Mouse (Mus musculus) frontal cortex, adult 2 months (tissue): ENCODE measurements around the gene Zic5. TPM values are rescaled to one million over a fixed set of nuclear protein-coding genes. Genes with fewer than 3 reads are reported as not detected.
"Not testable (repeated sequence)": the region's sequence is repeated elsewhere in the genome, so short reads cannot be mapped to it uniquely, and the experiment has no call there.

ENCODE experiments used
- DNase-seq, 2 experiments: peaks; one replicate each; pipeline ENCODE4 v3.0.0; 2022; ENCODE audit warnings: low spot score in 1 of 2; ENCODE audit errors: extremely low spot score in 1 of 2
- polyA plus RNA-seq: library from polyadenylated mRNA; depleted of rRNA; stranded (reverse); fragments of >200 nt; gene quantifications from 2 replicates; pipeline ENCODE4 v1.2.3, GENCODE M21; 2012

Gene Zic5
- polyA plus RNA-seq, 1 experiment, result 2.9 TPM

DNA sequence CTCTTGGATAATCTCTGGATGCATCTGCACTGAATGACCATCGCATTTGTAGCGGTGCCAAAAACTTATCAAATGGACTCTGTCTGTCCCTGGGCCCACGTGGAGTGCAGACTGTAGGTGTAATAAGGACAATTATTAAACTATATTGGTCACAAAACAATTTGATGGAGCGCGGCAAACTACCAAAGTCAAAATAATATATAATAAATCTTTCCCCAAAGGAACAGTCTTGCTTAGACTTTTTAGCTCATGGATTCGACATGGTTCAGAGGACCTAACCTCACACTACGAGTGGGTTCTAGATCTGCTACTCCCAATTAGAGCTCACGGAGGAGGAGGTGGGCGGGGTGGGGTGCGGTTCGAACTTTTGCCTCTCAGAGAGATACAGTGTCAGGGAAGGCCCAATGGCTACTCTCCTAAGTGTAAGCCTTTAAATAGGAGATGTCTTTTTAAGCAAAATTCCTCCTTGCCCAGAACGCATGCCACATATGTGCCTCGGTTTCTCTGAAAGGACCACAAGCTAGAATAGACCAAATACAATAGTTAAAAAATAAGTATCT, 534 bp upstream of the Zic5 start:
- DNase-seq, result no peak

DNA sequence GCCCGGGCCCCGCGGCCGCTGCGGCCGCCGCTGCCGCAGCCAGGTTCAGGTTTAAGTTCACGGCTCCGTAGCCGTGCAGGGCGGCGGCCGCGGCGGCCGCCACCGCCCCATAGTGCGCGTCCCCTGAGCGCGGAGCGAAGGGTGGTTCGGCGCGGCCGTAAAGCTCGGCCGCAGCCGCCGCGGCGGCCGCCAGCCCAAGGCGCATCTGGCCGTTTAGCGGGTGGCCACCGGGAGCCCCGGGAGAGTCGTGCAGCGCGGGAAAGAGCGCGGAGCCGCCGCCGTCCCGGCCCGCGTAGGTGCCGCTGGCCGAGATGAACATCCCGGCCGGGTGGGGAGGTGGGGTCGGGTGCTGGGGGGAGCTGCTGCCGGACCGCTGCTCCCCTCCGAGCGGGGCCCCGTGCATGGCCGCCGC, 1.1 kb downstream of the Zic5 start:
- DNase-seq, result no peak

DNA sequence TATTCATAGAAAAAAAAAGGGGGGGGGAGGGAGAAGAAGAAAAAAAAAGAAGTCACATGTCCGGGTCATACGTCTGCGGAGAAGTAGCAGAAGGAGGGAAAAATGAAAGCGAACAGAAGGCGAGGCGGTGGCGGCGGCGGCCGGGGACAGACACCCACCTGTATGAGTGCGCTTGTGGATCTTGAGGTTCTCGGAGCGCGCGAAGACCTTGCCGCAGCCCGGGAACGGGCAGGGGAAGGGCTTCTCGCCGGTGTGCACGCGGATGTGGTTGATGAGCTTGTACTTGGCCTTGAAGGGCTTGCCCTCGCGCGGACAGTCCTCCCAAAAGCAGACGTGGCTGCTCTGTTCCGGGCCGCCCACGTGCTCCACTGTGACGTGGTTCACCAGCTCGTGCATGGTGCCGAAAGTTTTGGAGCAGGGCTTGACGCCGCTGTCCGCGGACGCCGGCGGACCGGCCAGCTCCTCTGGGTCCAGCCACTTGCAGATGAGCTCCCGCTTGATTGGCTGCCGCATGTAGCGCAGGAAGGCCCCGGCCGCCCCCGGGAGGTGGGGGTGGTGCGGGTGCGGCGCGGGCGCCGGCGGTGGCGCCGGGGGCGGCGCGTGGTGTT, 1.6 kb downstream of the Zic5 start:
- not testable (repeated sequence) for DNase-seq

DNA sequence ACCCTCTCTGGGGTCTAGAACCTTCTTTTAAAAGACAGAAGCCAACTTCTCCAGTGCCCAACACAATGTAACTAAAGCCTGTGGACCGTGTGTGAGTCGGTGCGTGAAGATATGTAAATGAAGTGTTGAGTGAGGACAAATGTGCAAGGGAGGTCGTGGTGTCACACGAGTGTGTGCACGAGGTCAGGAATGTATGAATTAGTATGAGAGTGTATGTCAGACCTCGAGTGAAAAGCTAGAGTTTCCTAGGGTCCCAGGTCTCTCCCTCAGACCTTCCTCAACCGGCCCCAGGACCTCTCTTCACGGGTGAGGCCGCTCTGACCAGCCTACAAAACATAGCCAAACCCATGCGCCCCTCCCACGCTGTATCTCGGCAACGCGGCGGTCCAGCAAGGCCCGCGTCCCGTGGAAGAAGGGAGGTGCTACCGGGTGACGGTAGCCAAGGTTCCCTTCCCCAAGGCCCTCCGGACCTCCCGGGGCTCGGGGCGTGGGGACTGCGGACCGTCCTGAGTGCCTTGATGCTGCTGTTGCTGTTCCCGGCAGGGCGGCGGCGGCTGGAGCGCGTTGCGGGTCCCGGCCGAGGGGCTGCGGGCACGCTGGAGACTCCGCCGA, 2.3 kb downstream of the Zic5 start:
- DNase-seq, result no peak

GRCm38 (mm10) chr14:122462689-122463079, 2.8 kb downstream of the Zic5 start:
- DNase-seq, result no peak

- no peak for DNase-seq
Observed at GRCm38 (mm10) chr14:122461966-122462365, 3.5 kb downstream of the Zic5 start.

GRCm38 (mm10) chr14:122461500-122461899, 4.0 kb downstream of the Zic5 start:
- DNase-seq, result no peak

- no peak for DNase-seq
Observed at GRCm38 (mm10) chr14:122460226-122460625, 5.3 kb downstream of the Zic5 start.

DNA sequence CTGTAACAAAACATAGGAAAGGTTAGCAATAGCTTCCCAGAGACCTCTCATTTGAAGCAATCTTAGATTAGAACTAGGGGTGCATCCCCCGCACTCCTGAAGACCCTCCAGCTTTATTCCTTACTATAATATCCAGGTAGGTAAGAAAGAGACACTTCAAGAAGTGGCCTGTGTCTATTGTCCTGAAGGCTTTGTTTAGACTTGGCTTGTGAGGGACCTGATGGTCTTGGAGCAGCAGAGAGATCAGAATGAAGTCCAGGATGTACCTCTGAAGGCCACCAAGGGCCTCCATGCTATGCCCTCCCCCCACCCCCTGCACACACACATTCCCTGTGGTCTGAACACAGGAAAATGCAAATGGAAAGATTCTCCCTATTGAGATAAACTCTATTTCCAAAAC, 5.7 kb downstream of the Zic5 start:
- DNase-seq, result no peak

DNA sequence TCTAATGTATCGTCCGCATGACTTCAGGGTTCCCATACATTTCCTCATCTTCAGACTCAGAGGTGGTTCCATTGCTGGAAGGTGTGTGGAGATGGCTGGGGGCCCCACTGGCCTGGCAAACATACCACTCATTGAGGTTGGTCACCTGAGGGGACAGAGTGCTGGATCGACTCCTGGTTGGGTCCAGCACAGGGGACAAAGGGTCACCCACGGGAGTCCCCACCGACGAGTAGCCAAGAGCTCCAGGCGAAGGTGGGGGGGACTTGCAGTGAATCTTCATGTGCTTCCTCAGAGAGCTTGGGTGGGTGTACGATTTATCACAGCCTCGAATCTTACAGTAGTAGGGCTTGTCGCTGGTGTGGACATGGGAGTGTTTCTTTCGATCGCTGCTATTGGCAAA, 6.1 kb downstream of the Zic5 start:
- not testable (repeated sequence) for DNase-seq

DNA sequence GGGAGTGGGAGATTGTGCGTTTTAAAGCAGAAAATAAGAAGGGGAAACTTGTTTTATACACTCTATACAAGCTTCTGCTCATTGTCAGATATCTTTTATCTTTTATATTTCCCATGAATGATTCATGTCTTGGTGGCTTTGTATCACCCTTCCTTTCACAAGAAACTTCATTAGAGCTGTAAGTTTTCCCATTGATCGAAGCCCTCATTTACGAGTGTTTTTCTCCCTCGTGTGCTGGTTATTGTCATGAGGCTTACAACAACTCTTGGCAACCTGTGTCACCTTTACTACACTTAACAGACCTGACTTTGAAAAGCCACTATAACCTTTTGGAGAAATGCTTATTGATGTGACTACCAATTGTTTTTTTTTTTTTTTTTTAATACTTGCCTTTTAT, 9.9 kb downstream of the Zic5 start:
- DNase-seq, result no peak

GRCm38 (mm10) chr14:122454901-122455561, 10.4 kb downstream of the Zic5 start:
- DNase-seq, result no peak

DNA sequence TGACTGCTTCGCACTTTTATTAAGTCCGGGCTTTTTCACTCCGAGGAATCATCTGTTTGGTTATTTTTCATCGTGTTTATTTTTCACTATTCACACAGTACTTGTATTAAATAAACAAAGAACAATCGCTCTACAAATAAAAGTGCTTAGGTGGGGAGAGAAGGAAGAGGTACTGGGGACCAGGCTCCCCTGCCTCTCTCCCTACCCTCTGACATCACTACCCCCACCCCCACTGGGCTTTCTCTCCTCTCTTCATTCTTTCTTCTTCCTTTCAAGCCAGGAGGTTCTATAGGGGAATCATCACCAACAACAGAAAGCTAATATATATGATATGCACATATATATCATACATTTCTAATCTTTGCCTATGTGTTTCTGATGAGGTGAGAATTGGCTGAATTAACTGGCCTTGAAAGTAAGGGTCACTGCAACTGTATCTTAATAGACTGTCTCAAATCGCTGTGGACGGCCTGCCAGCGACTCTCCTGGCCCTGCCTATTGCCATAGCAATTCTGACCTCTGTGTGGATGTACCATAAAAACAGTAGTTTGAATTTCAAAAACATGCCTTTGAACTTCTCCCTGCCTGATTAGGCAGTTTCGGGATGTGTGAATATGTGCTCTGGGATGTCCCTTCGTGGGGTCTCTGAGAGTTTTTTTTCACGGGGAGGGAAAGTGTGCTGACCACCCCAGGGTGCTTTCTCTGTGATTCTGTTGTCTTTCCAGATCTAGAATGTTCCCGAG, 11.3 kb downstream of the Zic5 start:
- no peak for DNase-seq

- DNase-seq, result peak in 1 of 2 experiments; percentile 51
Observed at GRCm38 (mm10) chr14:122453388-122453995, 12.0 kb downstream of the Zic5 start.

DNA sequence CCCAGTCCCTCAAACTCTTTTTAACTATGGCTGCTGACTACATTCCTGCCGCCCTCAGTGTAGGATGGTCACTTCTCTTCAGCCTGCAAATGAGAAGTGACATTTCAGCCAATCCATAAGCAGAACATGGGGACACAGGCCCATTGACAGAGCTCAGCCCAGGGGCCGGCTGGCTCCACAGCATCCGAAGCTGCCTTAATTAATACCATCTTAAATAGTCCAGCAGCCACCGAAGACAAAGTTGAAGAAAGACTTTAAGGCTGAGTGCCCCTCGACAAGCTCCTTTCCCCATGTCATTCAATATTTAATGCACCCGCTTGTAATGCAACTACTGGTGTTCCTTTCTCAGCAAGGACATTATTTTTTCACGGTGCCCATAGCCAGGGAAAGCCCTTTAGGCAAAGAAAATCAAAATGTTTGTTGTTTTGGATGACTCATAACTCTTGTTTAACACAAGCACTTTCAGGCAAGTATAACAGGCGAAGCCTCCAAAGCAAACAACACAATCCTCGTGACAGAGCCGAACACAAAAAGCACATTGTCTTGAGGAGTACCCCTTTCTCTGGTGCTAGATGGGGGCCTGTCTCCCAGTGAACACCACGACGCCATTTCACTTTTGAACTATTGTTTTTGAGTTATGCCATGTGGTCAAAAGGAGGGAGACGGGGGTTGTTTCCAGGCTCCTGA, 12.6 kb downstream of the Zic5 start:
- no peak for DNase-seq

- DNase-seq, result no peak
Observed at GRCm38 (mm10) chr14:122451551-122452145, 13.8 kb downstream of the Zic5 start.

- DNase-seq, result peak in 1 of 2 experiments; percentile 57
Observed at GRCm38 (mm10) chr14:122450496-122451382, 14.7 kb downstream of the Zic5 start, which contains the start of gene Gm5089. Gene Gm5089, minus strand, starts transcription at chr14:122451115.

GRCm38 (mm10) chr14:122449601-122450495, 15.6 kb downstream of the Zic5 start:
- DNase-seq, result no peak
